Mouse (Mus musculus) spleen, postnatal 4 days (tissue): Measurements from ENCODE around the gene Hist1h2bc.

Experiments
- DNase-seq, 2 experiments: peaks; one replicate each; pipeline ENCODE4 v3.0.0; 2022; ENCODE audit warnings: low spot score in 2 of 2

Gene Hist1h2bc

GRCm38 (mm10) chr13:23683755-23684281, at the start of gene Hist1h2bc, which contains the start of gene Hist1h2ac:
Gene Hist1h2bc (plus strand): TSS chr13:23684199.
Gene Hist1h2ac (minus strand): TSS chr13:23683948.
- peak; percentile 88 to 91 for DNase-seq

GRCm38 (mm10) chr13:23659636-23660366, 24.2 kb upstream of the Hist1h2bc start:
- peak in 1 of 2 experiments; percentile 23 for DNase-seq

DNA sequence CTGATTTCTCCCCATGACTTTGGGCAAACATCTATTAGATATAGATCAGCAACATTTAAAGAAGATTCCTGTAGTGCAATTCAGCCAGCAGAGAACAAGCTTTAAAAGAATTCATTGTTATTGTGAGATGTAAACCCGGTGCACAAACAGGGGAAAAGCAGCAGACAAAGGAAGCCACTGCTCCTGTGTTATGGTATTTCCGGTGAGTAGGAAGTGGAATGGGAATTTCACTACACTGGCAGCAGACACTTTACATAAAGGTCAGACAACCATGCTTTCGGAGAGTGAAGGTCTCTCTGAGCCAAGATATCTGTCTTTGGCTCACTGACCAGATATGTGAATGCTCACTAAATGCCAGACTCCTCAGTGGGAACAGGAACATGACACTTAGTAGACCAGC, 21.5 kb upstream of the Hist1h2bc start:
- DNase-seq, result no peak

- DNase-seq, result peak in 1 of 2 experiments; percentile 59
These were observed 1.9 kb upstream of the Hist1h2bc start for GRCm38 (mm10) chr13:23681990-23682582.

- DNase-seq, result peak in 1 of 2 experiments; percentile 66
These were observed 1.4 kb upstream of the Hist1h2bc start for GRCm38 (mm10) chr13:23682623-23682946.

GRCm38 (mm10) chr13:23682947-23683754, 848 bp upstream of the Hist1h2bc start:
- peak in 1 of 2 experiments; percentile 60 for DNase-seq

DNA sequence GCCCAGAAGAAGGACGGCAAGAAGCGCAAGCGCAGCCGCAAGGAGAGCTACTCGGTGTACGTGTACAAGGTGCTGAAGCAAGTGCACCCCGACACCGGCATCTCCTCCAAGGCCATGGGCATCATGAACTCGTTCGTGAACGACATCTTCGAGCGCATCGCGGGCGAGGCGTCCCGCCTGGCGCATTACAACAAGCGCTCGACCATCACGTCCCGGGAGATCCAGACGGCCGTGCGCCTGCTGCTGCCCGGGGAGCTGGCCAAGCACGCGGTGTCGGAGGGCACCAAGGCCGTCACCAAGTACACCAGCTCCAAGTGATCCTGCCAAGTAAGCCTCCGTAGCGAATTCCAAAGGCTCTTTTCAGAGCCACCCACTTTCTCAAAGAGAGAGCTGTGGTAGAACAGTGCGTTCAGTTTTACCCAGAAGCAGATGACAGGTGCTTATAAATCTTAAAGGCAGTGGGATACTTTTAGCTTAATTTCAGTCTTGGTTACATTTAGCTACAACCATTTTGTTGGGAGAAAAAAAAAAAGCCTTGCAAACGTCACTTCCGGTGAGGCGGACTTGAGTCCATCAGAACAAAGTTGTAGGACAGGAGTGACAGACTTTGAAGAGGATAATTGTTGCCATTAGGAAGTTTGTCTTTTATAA, 421 bp downstream of the Hist1h2bc start:
- peak; percentile 52 to 73 for DNase-seq

- DNase-seq, result peak in 1 of 2 experiments; percentile 61
These were observed 1.3 kb downstream of the Hist1h2bc start for GRCm38 (mm10) chr13:23685121-23685861.

DNA sequence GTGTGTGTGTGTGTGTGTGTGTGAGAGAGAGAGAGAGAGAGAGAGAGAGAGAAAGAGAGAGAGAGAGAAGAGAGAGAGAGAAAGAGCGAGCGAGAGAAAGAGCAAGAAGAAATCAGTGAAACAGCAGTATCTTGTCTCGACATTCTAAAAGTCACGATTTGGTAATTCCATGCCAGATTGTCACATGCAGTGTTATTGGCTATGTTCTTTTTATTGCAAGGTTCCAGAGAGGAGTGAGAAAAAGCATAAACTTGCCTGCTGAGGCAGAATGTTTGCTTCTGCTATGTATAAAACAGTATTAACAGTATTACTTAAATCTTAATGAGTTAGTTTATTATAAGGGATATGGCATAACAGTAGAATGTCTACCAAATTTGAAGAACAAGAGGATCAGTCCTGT, 2.0 kb downstream of the Hist1h2bc start:
- DNase-seq, result no peak

- peak in 1 of 2 experiments; percentile 2 for DNase-seq
These were observed 3.2 kb downstream of the Hist1h2bc start for GRCm38 (mm10) chr13:23687181-23687580.

DNA sequence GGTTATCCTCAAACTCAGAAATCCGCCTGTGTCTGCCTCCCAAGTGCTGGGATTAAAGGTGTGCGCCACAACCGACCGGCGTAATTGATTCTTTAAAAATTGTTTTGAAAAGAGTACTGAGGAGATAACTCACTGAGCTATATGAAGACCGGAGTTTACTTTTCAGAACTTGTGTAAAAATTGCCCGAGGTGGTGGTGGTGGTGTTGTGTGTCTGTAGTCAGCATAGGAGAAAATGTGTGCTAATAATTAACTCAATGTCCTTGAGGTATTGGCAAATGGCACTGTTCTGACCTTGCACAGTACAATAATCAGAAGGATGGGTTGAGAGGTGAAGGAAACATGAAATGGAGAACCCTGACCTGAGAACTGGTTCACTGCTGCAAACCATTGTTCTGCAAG, 3.9 kb downstream of the Hist1h2bc start:
- DNase-seq, result peak in 1 of 2 experiments; percentile 41

DNA sequence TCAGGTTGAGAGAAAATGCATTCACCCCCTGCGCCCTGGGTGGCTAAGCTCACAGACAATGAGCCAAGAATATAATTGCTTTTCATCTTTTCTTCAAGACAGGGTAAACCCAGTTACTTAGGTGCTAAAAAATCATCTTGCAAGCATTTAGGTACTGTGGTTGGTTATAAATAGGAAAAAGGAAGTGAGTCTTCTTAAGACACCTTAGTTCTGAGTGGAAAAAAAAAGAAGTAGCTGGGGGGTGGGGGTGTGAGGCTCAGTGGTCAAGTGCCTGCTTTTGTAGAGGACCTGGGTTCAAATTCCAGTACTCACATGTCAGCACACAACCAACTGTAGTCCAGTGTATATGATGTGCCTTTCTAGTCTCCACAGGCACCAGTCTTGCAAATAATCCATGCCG, 5.0 kb downstream of the Hist1h2bc start:
- peak in 1 of 2 experiments; percentile 23 for DNase-seq

DNA sequence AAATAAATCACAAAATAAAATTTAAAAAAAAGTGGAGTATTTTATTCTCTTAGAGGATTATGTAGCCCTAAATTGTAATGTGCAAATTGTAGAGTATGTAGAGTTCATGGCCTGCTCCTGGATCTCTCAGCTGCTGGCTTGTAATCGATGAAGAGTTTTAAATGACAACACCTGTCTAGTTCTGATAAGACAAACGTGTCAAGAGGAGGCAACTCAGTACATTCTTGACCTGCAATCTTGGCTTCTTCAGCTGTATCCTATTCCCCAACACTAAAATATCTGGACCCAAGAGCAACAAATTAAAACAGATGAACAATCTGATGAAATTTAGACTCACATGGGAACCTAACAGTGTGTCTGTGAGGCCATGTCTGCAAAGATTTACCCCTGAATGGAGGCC, 5.5 kb downstream of the Hist1h2bc start:
- no peak for DNase-seq

- DNase-seq, result peak in 1 of 2 experiments; percentile 34
These were observed 9.9 kb downstream of the Hist1h2bc start for GRCm38 (mm10) chr13:23693856-23694440.

DNA sequence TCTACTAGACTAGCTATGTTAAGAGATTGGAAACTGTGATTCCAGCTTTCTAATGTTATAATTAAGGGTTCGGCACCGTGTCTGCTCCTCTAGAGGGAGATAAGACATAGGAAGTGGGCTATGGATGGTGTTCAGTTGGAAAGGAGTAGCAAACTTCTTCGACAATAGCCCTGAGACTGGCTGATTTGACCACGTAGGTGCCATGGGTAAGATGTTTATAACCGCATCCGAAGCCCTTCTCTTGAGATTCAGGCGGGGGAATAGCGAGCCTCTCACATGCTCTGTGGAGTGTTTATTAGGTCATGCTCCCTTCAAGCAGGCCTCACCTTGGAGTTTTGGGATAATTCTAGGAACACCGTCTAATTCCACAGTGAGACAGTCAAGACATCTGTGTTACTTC, 11.0 kb downstream of the Hist1h2bc start:
- peak in 1 of 2 experiments; percentile 53 for DNase-seq

GRCm38 (mm10) chr13:23695514-23695913, 11.5 kb downstream of the Hist1h2bc start, which contains the start of gene Hist1h1t:
Gene Hist1h1t (plus strand): TSS chr13:23695814.
- no peak for DNase-seq

DNA sequence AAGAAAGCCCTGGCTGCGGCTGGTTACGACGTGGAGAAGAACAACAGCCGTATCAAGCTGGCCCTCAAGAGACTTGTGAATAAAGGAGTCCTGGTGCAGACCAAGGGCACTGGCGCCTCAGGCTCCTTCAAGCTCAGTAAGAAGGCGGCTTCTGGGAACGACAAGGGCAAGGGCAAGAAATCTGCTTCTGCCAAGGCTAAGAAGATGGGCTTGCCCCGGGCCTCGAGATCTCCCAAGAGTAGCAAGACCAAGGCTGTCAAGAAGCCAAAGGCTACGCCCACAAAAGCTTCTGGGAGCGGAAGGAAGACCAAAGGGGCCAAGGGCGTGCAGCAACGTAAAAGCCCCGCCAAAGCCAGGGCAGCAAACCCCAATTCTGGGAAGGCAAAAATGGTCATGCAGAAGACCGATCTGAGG, 12.1 kb downstream of the Hist1h2bc start:
- DNase-seq, result peak; percentile 48 to 72

DNA sequence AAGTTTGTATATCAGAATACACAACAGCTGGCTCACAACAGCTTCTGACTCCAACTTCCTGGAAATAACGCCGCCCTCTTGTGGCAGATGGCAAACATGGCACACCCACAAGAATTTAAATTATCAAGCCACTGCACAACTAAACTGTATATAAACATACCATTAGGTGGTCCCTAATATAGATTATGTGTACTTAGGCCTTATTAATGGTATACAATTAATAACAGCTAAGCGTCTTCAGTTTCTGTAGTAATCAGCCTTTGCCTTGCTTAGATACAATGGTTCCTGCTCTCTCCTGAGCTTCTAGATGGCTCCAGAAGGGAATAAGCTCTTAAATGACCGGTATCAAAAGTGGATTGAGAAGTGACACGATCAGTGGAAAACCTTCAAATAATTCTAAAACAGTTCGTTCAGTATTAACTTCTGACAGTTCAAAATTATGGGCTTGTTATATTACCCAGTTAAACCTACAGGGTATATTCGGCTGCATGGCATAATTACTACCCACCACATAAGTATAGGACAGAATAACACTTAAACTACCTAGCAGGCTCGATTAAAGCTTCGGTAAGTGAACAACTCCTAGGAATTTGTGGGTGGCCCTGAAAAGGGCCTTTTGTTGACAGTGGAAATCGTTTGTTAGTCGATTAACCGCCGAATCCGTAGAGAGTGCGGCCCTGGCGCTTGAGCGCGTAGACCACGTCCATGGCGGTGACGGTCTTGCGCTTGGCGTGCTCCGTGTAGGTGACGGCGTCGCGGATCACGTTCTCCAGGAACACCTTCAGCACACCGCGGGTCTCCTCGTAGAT, 13.7 kb downstream of the Hist1h2bc start:
- peak; percentile 78 to 88 for DNase-seq

- DNase-seq, result peak; percentile 99 to 100
These were observed 14.3 kb downstream of the Hist1h2bc start, which contains the start of gene Hist1h4c for GRCm38 (mm10) chr13:23698300-23698693. Gene Hist1h4c (minus strand): TSS chr13:23698454.
